In the genomic region with DNA sequence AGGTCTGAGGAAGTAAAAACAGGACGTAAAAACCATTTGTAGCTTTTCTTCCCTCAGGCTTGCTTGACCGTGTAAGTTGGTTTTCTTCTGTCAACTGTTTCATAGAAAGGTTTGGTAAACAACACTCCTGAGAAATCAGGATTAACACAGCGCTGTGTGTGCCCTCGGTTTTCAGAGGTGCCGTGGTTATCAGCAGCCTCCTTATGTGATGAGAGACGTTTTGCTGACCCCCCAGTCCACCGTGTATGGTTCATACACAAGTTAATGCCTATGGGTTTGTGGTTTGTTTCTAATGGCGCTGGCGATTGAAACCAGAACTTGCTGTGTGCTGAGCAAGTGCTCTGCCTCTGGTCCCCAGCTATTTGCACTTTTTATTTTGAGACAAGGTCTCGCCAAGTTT, we compare ENCODE assay signal across 34 mouse cellular contexts. TPM values are rescaled to one million over a fixed set of nuclear protein-coding genes. Genes with fewer than 3 reads are reported as not detected.
DNase-seq lines count a peak whose midpoint lies in the region; ATAC-seq and TF ChIP-seq lines count a peak whose summit lies in the region.
"Had no signal": no experiment of that assay in that cellular context is flagged by ENCODE, and none has a peak within 500 bp of the region (broad histone marks: within the 10 kb centered on the region; RNA-seq: fewer than 3 reads in every experiment).

No protein-coding gene starts in this region.

- no peaks in the 10 kb centered on the region for H3K36me3 ChIP-seq in liver, postnatal 0 days (replicated peaks; ENCODE audit: insufficient read depth, low read length)
- H3K36me3 ChIP-seq in liver, embryonic 12.5 days, result no peaks in the 10 kb centered on the region
- H3K36me3 ChIP-seq in liver, embryonic 15.5 days (replicated peaks), result no peaks in the 10 kb centered on the region
- H3K36me3 ChIP-seq: G1E; heart, embryonic 10.5 days; hindbrain, embryonic 12.5 days had no signal

- no peaks in the 10 kb centered on the region for H3K4me1 ChIP-seq in liver, postnatal 0 days (ENCODE audit: insufficient read depth)
- peaks cover 25% of the 10 kb centered on the region for H3K4me1 ChIP-seq in liver, embryonic 12.5 days
- H3K4me1 ChIP-seq in liver, embryonic 15.5 days (replicated peaks), result peaks cover 8% of the 10 kb centered on the region
- H3K4me1 ChIP-seq: heart, embryonic 10.5 days; hindbrain, embryonic 12.5 days; hindbrain, embryonic 15.5 days had no signal

- no peak for TF ChIP-seq EP300 in liver, postnatal 0 days (IDR thresholded peaks at IDR 0.05; ENCODE audit: low read depth)

- peak; percentile 32 for DNase-seq in liver
- no peak for DNase-seq in liver, postnatal 0 days
- DNase-seq in left cerebral cortex, adult 18-20 months (ENCODE audit: low spot score in 2 of 2), result no peak
- no peak for DNase-seq in frontal cortex, postnatal 10 days (ENCODE audit: low spot score in 2 of 2)
- DNase-seq in thymus, postnatal 14 days, result no peak
- DNase-seq: adrenal gland, adult 2 months; adrenal gland, postnatal 25 days; B cell, adult 2 months; cerebellum, adult 11-12 months; cerebellum, adult 8-10 months; cerebellum, postnatal 14 days; forebrain, postnatal 0 days; gastrocnemius, postnatal 25 days; heart, adult 2 months had no signal

- WGBS in liver, postnatal 0 days (ENCODE audit: insufficient replicate concordance), result 38% methylated on average over 10 of the region's 10 CpGs
- 31% methylated on average over 10 of the region's 10 CpGs for WGBS in liver, embryonic 12.5 days (ENCODE audit: insufficient replicate concordance)
- WGBS in liver, embryonic 15.5 days (ENCODE audit: insufficient replicate concordance), result 16% methylated on average over 10 of the region's 10 CpGs

- H3K27ac ChIP-seq in liver, postnatal 0 days (ENCODE audit: low read depth), result no peak overlapping the region
- H3K27ac ChIP-seq in liver, embryonic 12.5 days, result peak overlapping the region; percentile 54
- no peak overlapping the region; the same call in 1 of the 2 replicates for H3K27ac ChIP-seq in liver, embryonic 15.5 days (replicated peaks)
- H3K27ac ChIP-seq: heart, adult 2 months; heart, embryonic 10.5 days; hindbrain, embryonic 12.5 days; hindbrain, embryonic 15.5 days had no signal

- no peak overlapping the region for H3K9ac ChIP-seq in liver, postnatal 0 days (replicated peaks)
- H3K9ac ChIP-seq in liver, embryonic 12.5 days, result peak overlapping the region; percentile 52; the same call in 1 of the 2 replicates
- H3K9ac ChIP-seq in liver, embryonic 15.5 days, result no peak overlapping the region
- H3K9ac ChIP-seq: forebrain, postnatal 0 days; hindbrain, embryonic 12.5 days; hindbrain, embryonic 15.5 days had no signal

- ATAC-seq in liver, postnatal 0 days, result no peak
- peak; percentile 89 for ATAC-seq in liver, embryonic 12.5 days
- peak; percentile 72 for ATAC-seq in liver, embryonic 15.5 days (ENCODE audit: insufficient read depth)
- peak; percentile 77 for ATAC-seq in megakaryocyte-erythroid progenitor cell, adult 5-6 weeks (replicated peaks; ENCODE audit: low FRiP score, low TSS enrichment, poor library complexity, severe bottlenecking)
- ATAC-seq: forebrain, embryonic 14.5 days; forebrain, postnatal 0 days had no signal

- TF ChIP-seq CTCF in liver, postnatal 0 days (IDR thresholded peaks at IDR 0.05; ENCODE audit: low read depth), result no peak

- H3K4me3 ChIP-seq in liver, postnatal 0 days (ENCODE audit: low read depth, low read length), result no peak overlapping the region
- no peak overlapping the region for H3K4me3 ChIP-seq in liver, embryonic 12.5 days
- H3K4me3 ChIP-seq in liver, embryonic 15.5 days (replicated peaks), result no peak overlapping the region
- H3K4me3 ChIP-seq: heart, adult 2 months; heart, embryonic 10.5 days; hindbrain, embryonic 12.5 days; hindbrain, embryonic 15.5 days had no signal

- H3K4me2 ChIP-seq in liver, postnatal 0 days (ENCODE audit: low read depth, low read length), result no peak overlapping the region; the same call in 1 of the 2 replicates
- peak overlapping the region; percentile 47 for H3K4me2 ChIP-seq in liver, embryonic 12.5 days
- peak overlapping the region; percentile 31 for H3K4me2 ChIP-seq in liver, embryonic 15.5 days
- H3K4me2 ChIP-seq: hindbrain, embryonic 12.5 days; hindbrain, embryonic 15.5 days had no signal

- no peaks in the 10 kb centered on the region for H3K27me3 ChIP-seq in liver, postnatal 0 days (ENCODE audit: insufficient read depth, low read length)
- H3K27me3 ChIP-seq in liver, embryonic 12.5 days (replicated peaks), result no peaks in the 10 kb centered on the region
- H3K27me3 ChIP-seq in liver, embryonic 15.5 days, result peaks cover 3% of the 10 kb centered on the region; the same call in 1 of the 2 replicates
- H3K27me3 ChIP-seq: CH12.LX; hindbrain, embryonic 12.5 days; hindbrain, embryonic 15.5 days had no signal

- H3K9me3 ChIP-seq in liver, postnatal 0 days (ENCODE audit: low read length), result no peaks in the 10 kb centered on the region
- H3K9me3 ChIP-seq in liver, embryonic 12.5 days (replicated peaks), result no peaks in the 10 kb centered on the region
- H3K9me3 ChIP-seq in liver, embryonic 15.5 days (replicated peaks), result no peaks in the 10 kb centered on the region
- H3K9me3 ChIP-seq: G1E; heart, embryonic 10.5 days; hindbrain, embryonic 12.5 days; hindbrain, embryonic 15.5 days had no signal

RNA-seq across cellular contexts. Expression of a gene that starts 15.9 kb away (rescaled TPM):
- polyA plus RNA-seq in liver, postnatal 0 days (2015; fragmentation: Nextera tagmentation; extraction: Ambion mirVana), result 0.12 and 0.21 TPM in 2 replicates
- polyA plus RNA-seq in liver, embryonic 12.5 days (2016; fragmentation: Nextera tagmentation; extraction: Ambion mirVana), result 0.36 and 0.51 TPM in 2 replicates
- 0.22 and 0.28 TPM in 2 replicates for polyA plus RNA-seq in liver, embryonic 15.5 days (2015; fragmentation: Nextera tagmentation; extraction: Ambion mirVana)
- total RNA-seq in megakaryocyte-erythroid progenitor cell, adult 5-6 weeks (2014; fragmentation: Nextera tagmentation), result 1.1 and 1.2 TPM in 2 replicates
- 0.19 and 0.95 TPM in 2 replicates for total RNA-seq in megakaryocyte-erythroid progenitor cell, adult 5-6 weeks (2017)
- 10 to 100 TPM in 1 of 2 experiments, 1 to 10 TPM in 1; 8.9 to 11.0 TPM for total RNA-seq in left cerebral cortex, adult 18-20 months (2021)
- total RNA-seq: gastrocnemius, adult 8-10 months; gastrocnemius, postnatal 25 days; heart, adult 2 months; heart, postnatal 25 days; hematopoietic stem cell, adult 5-6 weeks had no signal
- polyA plus RNA-seq: adrenal gland, adult 2 months; G1E; heart, postnatal 0 days had no signal

RNA-seq across cellular contexts. Expression of a gene that starts 52.6 kb away (rescaled TPM):
- 40.8 and 48.0 TPM in 2 replicates for polyA plus RNA-seq in liver, postnatal 0 days (2015; fragmentation: Nextera tagmentation; extraction: Ambion mirVana)
- polyA plus RNA-seq in liver, embryonic 12.5 days (2016; fragmentation: Nextera tagmentation; extraction: Ambion mirVana), result 78.8 and 84.8 TPM in 2 replicates
- polyA plus RNA-seq in liver, embryonic 15.5 days (2015; fragmentation: Nextera tagmentation; extraction: Ambion mirVana), result 45.8 and 53.8 TPM in 2 replicates
- 97.8 and 106 TPM in 2 replicates for total RNA-seq in megakaryocyte-erythroid progenitor cell, adult 5-6 weeks (2014; fragmentation: Nextera tagmentation)
- total RNA-seq in megakaryocyte-erythroid progenitor cell, adult 5-6 weeks (2017), result 83.0 and 91.3 TPM in 2 replicates
- total RNA-seq in left cerebral cortex, adult 18-20 months (2021), result 100 to 1,000 TPM; 218 to 232 TPM

RNA-seq across cellular contexts. Expression of a gene that starts 57.3 kb away (rescaled TPM):
- not detected in 2 replicates for polyA plus RNA-seq in liver, postnatal 0 days (2015; fragmentation: Nextera tagmentation; extraction: Ambion mirVana)
- not detected in 2 replicates for polyA plus RNA-seq in liver, embryonic 12.5 days (2016; fragmentation: Nextera tagmentation; extraction: Ambion mirVana)
- not detected in 2 replicates for polyA plus RNA-seq in liver, embryonic 15.5 days (2015; fragmentation: Nextera tagmentation; extraction: Ambion mirVana)
- not detected in 2 replicates for total RNA-seq in megakaryocyte-erythroid progenitor cell, adult 5-6 weeks (2014; fragmentation: Nextera tagmentation)
- total RNA-seq in megakaryocyte-erythroid progenitor cell, adult 5-6 weeks (2017), result not detected in 2 replicates
- total RNA-seq in left cerebral cortex, adult 18-20 months (2021), result not detected
- total RNA-seq: adrenal gland, adult 2 months; adrenal gland, postnatal 25 days; CH12.LX; forebrain, postnatal 0 days; G1E; gastrocnemius, adult 8-10 months; gastrocnemius, postnatal 25 days; heart, adult 2 months; heart, postnatal 25 days; hematopoietic stem cell, adult 5-6 weeks had no signal
- polyA plus RNA-seq: adrenal gland, adult 2 months; brain, embryonic 14.5 days; embryonic facial prominence, embryonic 11.5 days; embryonic facial prominence, embryonic 14.5 days; forebrain, embryonic 11.5 days; forebrain, embryonic 14.5 days; forebrain, postnatal 0 days; frontal cortex, adult 2 months; G1E; gonadal fat pad, adult 2 months; heart, adult 2 months; heart, embryonic 10.5 days; heart, embryonic 14.5 days; heart, postnatal 0 days; hindbrain, embryonic 12.5 days; hindbrain, embryonic 15.5 days had no signal
